ENCODE assay signal across 8 mouse cellular contexts in the genomic region with DNA sequence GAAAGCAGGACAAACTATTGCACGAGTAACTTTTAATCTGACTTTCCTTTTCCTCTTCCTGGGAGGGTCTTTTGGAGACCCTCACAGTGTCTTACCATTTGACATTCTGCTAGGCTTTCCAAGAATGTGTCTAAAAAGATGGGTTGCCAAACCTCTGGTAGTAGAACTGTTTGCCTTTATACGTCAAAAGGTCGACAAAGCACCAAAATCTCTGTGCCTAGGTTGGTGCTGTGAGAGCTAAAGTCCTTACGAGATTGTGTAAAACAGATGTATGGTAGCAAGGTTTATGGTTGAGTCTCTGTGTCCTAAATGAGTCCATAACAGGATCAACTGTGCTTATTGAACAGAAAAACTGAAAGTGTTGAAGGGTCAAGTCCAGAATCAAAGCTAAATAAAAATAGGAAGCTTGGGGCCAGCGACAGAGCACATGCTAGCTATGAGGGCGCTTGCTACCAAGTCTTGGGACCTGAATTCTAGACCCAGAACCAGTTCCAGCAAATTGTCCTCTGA. TPM values are rescaled to one million over a fixed set of nuclear protein-coding genes. Genes with fewer than 3 reads are reported as not detected.
DNase-seq lines count a peak whose midpoint lies in the region; ATAC-seq and TF ChIP-seq lines count a peak whose summit lies in the region.

No protein-coding gene starts in this region.

- 67% methylated on average over 6 of the region's 6 CpGs for WGBS in kidney, embryonic 16.5 days
- 66% methylated on average over 6 of the region's 6 CpGs for WGBS in embryonic facial prominence, embryonic 10.5 days
- 70% methylated on average over 6 of the region's 6 CpGs for WGBS in hindbrain, postnatal 0 days

- H3K36me3 ChIP-seq in kidney, embryonic 16.5 days (ENCODE audit: insufficient read depth, low read length), result no peaks in the 10 kb centered on the region
- peaks cover 15% of the 10 kb centered on the region for H3K36me3 ChIP-seq in embryonic facial prominence, embryonic 10.5 days (replicated peaks)
- H3K36me3 ChIP-seq in hindbrain, postnatal 0 days (ENCODE audit: insufficient read depth, low read length), result no peaks in the 10 kb centered on the region
- no peaks in the 10 kb centered on the region for H3K36me3 ChIP-seq in myocyte (ENCODE audit: control insufficient read depth, insufficient read depth)

- peak overlapping the region; percentile 96 for H3K4me3 ChIP-seq in kidney, embryonic 16.5 days (ENCODE audit: low read length)
- H3K4me3 ChIP-seq in embryonic facial prominence, embryonic 10.5 days, result peak overlapping the region; percentile 87
- no peak overlapping the region for H3K4me3 ChIP-seq in hindbrain, postnatal 0 days (ENCODE audit: low read length)
- H3K4me3 ChIP-seq in myocyte, result peak overlapping the region; percentile 77

- peak overlapping the region; percentile 96 for H3K9ac ChIP-seq in kidney, embryonic 16.5 days (replicated peaks; ENCODE audit: low read length)
- H3K9ac ChIP-seq in hindbrain, postnatal 0 days (replicated peaks; ENCODE audit: low read length), result no peak overlapping the region

- H3K27me3 ChIP-seq in kidney, embryonic 16.5 days (ENCODE audit: insufficient read depth, low read length), result no peaks in the 10 kb centered on the region
- no peaks in the 10 kb centered on the region for H3K27me3 ChIP-seq in embryonic facial prominence, embryonic 10.5 days (replicated peaks; ENCODE audit: low read depth, poor library complexity, severe bottlenecking)
- no peaks in the 10 kb centered on the region for H3K27me3 ChIP-seq in hindbrain, postnatal 0 days (ENCODE audit: insufficient read depth, low read length)
- H3K27me3 ChIP-seq in myocyte (ENCODE audit: control insufficient read depth, insufficient read depth, insufficient read length), result no peaks in the 10 kb centered on the region

- no peak for ATAC-seq in kidney, embryonic 16.5 days (ENCODE audit: low FRiP score, low TSS enrichment)
- ATAC-seq in hindbrain, postnatal 0 days, result no peak

- H3K27ac ChIP-seq in kidney, embryonic 16.5 days (ENCODE audit: low read length), result peak overlapping the region; percentile 96
- peak overlapping the region; percentile 96 for H3K27ac ChIP-seq in embryonic facial prominence, embryonic 10.5 days (replicated peaks)
- peak overlapping the region; percentile 69; the same call in 1 of the 2 replicates for H3K27ac ChIP-seq in hindbrain, postnatal 0 days

- peaks cover 18% of the 10 kb centered on the region; the same call in 1 of the 2 replicates for H3K4me1 ChIP-seq in kidney, embryonic 16.5 days (ENCODE audit: insufficient read depth, low read length)
- H3K4me1 ChIP-seq in embryonic facial prominence, embryonic 10.5 days, result peaks cover 32% of the 10 kb centered on the region
- peaks cover 4% of the 10 kb centered on the region; the same call in 1 of the 2 replicates for H3K4me1 ChIP-seq in hindbrain, postnatal 0 days (ENCODE audit: insufficient read depth, low read length)

- H3K4me2 ChIP-seq in kidney, embryonic 16.5 days (replicated peaks; ENCODE audit: low read depth, low read length), result peak overlapping the region; percentile 92
- H3K4me2 ChIP-seq in hindbrain, postnatal 0 days (ENCODE audit: low read depth, low read length), result peak overlapping the region; percentile 76; the same call in 1 of the 2 replicates
- peak overlapping the region; percentile 93 for H3K4me2 ChIP-seq in myocyte (ENCODE audit: low read depth)

- H3ac ChIP-seq in myocyte (ENCODE audit: control insufficient read depth, insufficient read length), result peak overlapping the region; percentile 48

- no peak for TF ChIP-seq CTCF in hindbrain, postnatal 0 days (IDR thresholded peaks at IDR 0.05; ENCODE audit: low read depth)

- no peaks in the 10 kb centered on the region for H3K9me3 ChIP-seq in kidney, embryonic 16.5 days (ENCODE audit: low read length)
- H3K9me3 ChIP-seq in embryonic facial prominence, embryonic 10.5 days, result no peaks in the 10 kb centered on the region
- H3K9me3 ChIP-seq in hindbrain, postnatal 0 days (ENCODE audit: low read length), result no peaks in the 10 kb centered on the region

- no peak for TF ChIP-seq POLR2A in myocyte (IDR thresholded peaks at IDR 0.05; ENCODE audit: insufficient read length, low read depth)

- DNase-seq in kidney, adult 9 months, result no peak
- no peak for DNase-seq in embryonic facial prominence, embryonic 10.5 days (ENCODE audit: low spot score)
- no peak for DNase-seq in hindbrain, postnatal 0 days (ENCODE audit: low spot score)
- DNase-seq in right cerebral cortex, postnatal 25 days, result no peak
- no peak for DNase-seq in urinary bladder, postnatal 4 days (ENCODE audit: low spot score in 2 of 2)
- no peak for DNase-seq in layer of hippocampus, adult 11-12 months (ENCODE audit: low spot score)

- peaks cover 39% of the 10 kb centered on the region for H3K79me2 ChIP-seq in myocyte (ENCODE audit: control insufficient read depth, insufficient read depth)

TF ChIP-seq in myocyte, 11 proteins besides CTCF, POLR2A, EP300 and RAD21:
- TF ChIP-seq CEBPB (IDR thresholded peaks at IDR 0.05; ENCODE audit: insufficient read depth, poor library complexity, severe bottlenecking), result no peak
- no peak for TF ChIP-seq MAX (IDR thresholded peaks at IDR 0.05; ENCODE audit: low read depth)

RNA-seq across cellular contexts. Expression of a gene that starts 0.8 kb away (rescaled TPM):
- polyA plus RNA-seq in kidney, embryonic 16.5 days (2015; fragmentation: Nextera tagmentation; extraction: Ambion mirVana), result 45.9 and 48.1 TPM in 2 replicates
- 41.6 TPM in 2 replicates for polyA plus RNA-seq in embryonic facial prominence, embryonic 10.5 days (2016; fragmentation: Nextera tagmentation; extraction: Ambion mirVana)
- total RNA-seq in hindbrain, postnatal 0 days (2014; rRNA removed), result 6.3 and 6.8 TPM in 2 replicates
- polyA plus RNA-seq in hindbrain, postnatal 0 days (2015; fragmentation: Nextera tagmentation; extraction: Ambion mirVana), result 2.7 and 3.3 TPM in 2 replicates
- 25.7 TPM for polyA plus RNA-seq in myocyte (2012; fragmentation: generic; extraction: Trizol)

RNA-seq across cellular contexts. Expression of a gene that starts 21.5 kb away (rescaled TPM):
- 4.3 and 4.8 TPM in 2 replicates for polyA plus RNA-seq in kidney, embryonic 16.5 days (2015; fragmentation: Nextera tagmentation; extraction: Ambion mirVana)
- 6.2 and 6.8 TPM in 2 replicates for polyA plus RNA-seq in embryonic facial prominence, embryonic 10.5 days (2016; fragmentation: Nextera tagmentation; extraction: Ambion mirVana)
- 13.8 and 15.5 TPM in 2 replicates for total RNA-seq in hindbrain, postnatal 0 days (2014; rRNA removed)
- 15.0 and 16.8 TPM in 2 replicates for polyA plus RNA-seq in hindbrain, postnatal 0 days (2015; fragmentation: Nextera tagmentation; extraction: Ambion mirVana)
- polyA plus RNA-seq in myocyte (2012; fragmentation: generic; extraction: Trizol), result 0.46 TPM
